Mouse (Mus musculus) frontal cortex, postnatal 10 days (tissue): ENCODE data around the gene Gpr4.

Experiments used
- DNase-seq, 2 experiments: peaks; one replicate each; pipeline ENCODE4 v3.0.0; 2022; ENCODE audit warnings: low spot score in 2 of 2, mixed read lengths in 1 of 2

Gpr4 gene

GRCm38 (mm10) chr7:19211996-19212755 is at the start of gene Gpr4:
TSS of gene Gpr4 (plus strand) at chr7:19212538.
- DNase-seq = no peak

DNA sequence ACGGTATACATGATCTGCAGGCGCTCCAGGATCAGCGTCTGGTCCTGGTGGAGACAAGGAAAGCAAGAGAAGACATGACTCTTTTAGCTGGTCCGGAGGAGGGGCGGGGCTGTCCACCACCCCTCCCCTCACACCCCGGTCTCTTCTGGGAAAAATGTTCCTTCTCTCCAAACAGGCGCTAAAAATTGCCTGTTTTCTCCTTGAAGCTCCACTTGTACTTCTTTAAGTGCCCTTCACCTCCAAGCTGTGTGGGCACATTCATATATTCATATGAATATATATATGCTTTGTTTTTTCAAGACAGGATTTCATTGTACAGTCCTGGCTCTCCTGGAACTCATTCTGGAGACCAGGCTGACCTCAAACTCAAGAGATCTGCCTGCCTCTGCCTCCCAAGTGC is 49.4 kb upstream of the Gpr4 start:
- DNase-seq = no peak

GRCm38 (mm10) chr7:19163752-19164151 is 48.6 kb upstream of the Gpr4 start:
- no peak for DNase-seq

DNA sequence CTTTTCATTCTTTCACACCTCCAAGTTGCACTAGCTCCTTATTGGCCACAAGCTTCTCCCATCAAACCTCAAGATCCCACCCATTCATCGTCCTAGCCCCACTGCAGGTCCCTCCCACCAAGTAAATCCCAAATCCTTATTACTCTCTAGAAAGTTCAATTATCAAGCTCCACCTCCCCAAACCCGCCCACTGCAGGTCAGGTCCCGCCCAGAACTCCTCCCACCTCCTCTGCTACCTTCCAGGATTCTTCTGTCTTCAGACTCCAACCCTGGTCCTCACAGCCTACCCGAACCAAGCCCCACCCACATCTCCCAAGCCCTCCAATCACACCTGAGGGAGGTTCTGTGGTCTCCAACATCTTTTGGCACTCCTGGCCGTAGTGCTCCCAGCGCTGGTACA is 48.1 kb upstream of the Gpr4 start:
- no peak for DNase-seq

DNA sequence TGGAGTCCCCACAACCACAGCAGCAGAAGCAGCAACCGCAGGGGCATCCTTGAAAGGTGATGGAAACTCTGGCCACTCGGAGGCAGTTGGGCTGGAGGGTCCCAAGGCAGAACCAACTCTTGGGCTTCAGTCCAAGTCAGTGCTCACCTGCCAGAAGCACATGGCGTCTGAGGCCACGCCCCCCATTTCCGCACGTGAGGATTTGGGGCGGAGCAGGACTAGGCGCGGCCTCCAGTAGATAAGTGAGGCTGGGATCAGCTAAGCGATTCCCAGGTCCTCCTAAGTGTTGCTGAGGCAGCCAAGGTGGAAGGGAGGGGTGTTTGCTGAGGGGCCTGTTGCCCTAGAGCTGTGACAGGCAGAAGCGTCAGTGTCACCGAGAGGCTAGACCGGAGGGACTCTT is 47.4 kb upstream of the Gpr4 start:
- no peak for DNase-seq

GRCm38 (mm10) chr7:19165656-19166423 is 46.5 kb upstream of the Gpr4 start, which contains the start of gene Gipr:
TSS of gene Gipr (minus strand) at chr7:19166127.
- DNase-seq = no peak

GRCm38 (mm10) chr7:19166990-19167389 is 45.3 kb upstream of the Gpr4 start:
- DNase-seq = no peak

DNA sequence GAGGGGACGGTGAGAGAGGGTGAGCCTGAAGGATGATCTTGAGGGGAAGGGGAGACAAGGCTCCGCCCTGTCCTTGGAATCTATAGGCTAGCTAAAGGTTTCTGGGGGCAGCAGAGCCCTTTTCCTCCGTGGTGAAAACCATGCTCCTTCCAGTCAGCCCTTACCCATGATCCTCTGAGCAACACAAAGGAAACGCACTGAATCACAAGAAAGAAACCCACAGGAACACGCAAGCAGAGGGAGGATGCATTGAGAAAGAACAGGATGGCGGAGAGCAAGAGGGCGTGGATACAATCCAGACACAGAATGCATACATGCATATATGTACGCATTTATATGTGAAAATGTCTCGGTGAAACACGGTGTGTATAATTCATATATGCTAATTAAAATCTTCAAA is 42.8 kb upstream of the Gpr4 start:
- no peak for DNase-seq

DNA sequence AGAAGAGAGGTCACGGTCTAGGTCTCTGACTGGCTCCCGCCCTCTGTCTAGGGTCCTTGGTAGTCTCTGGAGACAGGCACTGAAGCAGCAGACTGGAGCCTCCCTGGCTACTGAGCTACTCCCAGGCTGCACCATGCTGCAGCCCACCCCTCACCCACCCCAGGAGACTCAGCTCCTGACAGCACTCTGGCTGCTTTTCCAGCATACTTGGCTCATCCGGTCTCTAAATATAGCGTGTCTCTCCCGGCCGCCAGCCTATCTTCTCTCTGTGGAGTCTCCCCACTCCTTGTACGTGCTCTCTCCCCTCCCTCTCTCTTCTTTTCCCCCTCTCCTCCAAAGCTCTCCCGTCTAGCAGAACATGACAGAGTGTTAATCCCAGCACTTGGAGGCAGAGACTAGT is 42.2 kb upstream of the Gpr4 start:
- DNase-seq = peak; percentile 69 to 70

- DNase-seq = no peak
These were observed 40.5 kb upstream of the Gpr4 start for GRCm38 (mm10) chr7:19171831-19172230.

DNA sequence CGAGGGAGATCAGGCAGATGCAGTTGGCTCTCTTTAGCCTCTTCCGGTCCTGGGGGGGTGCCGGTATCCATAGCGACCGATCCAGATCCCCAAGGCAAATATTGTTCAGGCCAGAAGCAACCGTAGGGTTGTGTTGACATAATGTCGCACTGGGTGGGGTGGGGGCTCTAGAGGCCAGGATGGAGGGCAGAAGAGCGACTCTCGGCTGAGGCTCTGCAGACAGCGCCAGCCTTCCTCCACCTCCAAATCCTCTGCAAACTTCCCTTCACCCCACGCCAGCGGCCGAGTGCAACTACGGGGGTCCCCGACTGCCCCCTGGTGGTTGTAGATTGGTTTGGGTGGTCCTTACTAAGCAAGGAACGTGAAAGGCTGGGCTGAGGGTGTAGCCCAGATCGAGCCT is 39.5 kb upstream of the Gpr4 start:
- DNase-seq = peak; percentile 78 to 86

- DNase-seq = peak; percentile 79 to 85
These were observed 36.4 kb upstream of the Gpr4 start, which contains the start of gene Eml2 for GRCm38 (mm10) chr7:19175708-19176515. TSS of gene Eml2 (plus strand) at chr7:19176421.

DNA sequence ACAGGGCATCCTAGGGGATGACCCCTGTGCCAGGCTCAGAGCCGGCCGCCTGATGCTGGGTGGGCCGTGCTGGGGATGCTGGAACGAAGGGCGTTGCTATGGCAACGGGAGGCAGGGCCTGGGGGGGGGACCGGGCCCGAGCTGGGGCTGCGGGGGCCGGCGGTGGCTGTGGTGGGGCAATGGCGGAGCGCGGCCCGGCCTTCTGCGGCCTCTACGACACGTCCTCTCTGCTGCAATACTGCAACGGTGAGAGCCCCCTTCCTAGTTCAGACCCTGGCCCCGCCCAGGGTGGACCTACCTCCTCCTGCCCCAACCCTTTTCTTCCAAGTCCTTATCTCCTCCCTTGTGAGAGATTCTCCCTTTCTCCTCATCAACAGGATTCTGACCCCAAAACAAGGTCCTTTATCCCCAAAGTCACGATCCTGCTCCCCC is 35.8 kb upstream of the Gpr4 start:
- no peak for DNase-seq

- DNase-seq = no peak
These were observed 35.1 kb upstream of the Gpr4 start for GRCm38 (mm10) chr7:19177216-19177615.

GRCm38 (mm10) chr7:19178035-19178434 is 34.3 kb upstream of the Gpr4 start:
- DNase-seq = no peak

GRCm38 (mm10) chr7:19178443-19179092 is 33.8 kb upstream of the Gpr4 start:
- peak in 1 of 2 experiments; percentile 80 for DNase-seq

DNA sequence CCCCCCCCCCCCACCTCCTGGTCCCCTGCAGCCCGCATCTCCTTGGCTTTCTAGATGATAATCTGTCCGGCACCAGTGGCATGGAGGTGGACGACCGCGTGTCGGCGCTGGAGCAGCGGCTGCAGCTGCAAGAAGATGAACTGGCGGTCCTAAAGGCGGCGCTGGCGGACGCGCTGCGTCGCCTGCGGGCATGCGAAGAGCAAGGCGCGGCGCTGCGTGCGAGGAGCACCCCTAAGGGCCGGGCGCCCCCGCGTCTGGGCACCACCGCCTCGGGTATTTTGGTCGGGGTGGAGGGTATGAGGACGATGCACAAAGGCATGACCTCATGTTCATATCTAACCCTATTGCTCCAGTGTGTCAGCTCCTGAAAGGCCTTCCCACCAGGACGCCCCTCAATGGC is 33.2 kb upstream of the Gpr4 start:
- peak in 1 of 2 experiments; percentile 76 for DNase-seq

DNA sequence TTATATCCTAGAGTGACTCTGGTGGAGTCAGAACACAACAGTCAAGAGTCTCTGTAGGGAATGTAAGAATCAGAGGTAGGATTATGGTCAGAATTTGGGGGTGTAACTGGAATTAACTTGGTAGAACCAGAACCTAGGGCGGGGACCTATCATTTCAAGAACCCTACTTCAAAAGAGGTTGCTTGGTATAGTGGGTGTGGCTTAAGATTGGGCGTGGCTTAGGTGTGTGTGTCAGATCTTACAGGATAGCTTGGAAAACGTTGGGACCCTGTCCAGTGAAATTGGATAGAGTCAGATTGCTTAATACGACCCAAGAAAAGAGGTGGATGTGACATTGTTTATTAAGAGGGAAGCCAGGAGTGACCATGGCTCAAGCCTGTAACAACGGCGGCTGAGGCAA is 32.4 kb upstream of the Gpr4 start:
- no peak for DNase-seq

GRCm38 (mm10) chr7:19180862-19181429 is 31.4 kb upstream of the Gpr4 start:
- no peak for DNase-seq

GRCm38 (mm10) chr7:19184250-19184649 is 28.1 kb upstream of the Gpr4 start:
- DNase-seq = no peak

- DNase-seq = no peak
These were observed 27.6 kb upstream of the Gpr4 start for GRCm38 (mm10) chr7:19184758-19185157.
